In the genomic region with DNA sequence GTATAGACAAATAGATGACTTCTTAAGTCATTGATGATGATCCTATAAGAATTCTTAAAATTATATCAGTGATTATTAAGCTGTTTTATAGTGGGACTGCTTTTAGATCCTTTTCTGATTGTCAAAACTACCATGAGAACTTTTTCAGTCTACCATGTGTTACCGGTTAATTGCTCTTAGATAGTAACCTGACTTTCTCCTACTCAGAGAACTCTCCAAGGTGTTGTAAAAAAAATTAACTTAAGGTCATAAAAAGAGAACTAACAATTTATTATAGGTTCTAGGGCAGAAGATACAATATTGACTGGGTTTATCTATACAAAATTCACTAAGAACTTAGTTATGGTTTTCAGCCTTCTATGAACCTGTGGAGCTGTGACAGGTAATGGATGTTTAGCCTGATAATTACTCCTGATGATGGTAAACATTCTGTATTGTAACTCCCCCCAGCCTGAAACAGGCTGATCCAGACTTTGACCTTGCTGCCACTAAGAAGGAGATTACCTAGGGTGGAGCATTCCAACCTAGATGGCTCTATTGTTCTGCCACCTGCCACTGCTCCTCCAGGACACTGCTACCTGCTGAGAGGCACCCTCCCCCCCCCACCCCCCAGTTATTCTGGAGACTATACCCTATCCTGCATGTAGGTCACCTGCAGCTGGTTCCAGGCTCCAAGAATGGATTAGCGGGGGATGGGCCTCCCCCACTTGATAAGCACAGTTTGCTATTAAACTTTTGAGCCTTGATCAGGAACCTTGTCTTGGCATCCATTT, we compare ENCODE assay signal across 21 mouse cellular contexts.
"Had no signal": no experiment of that assay in that cellular context is flagged by ENCODE, and none has a peak within 500 bp of the region (broad histone marks: within the 10 kb centered on the region; RNA-seq: fewer than 3 reads in every experiment).

No protein-coding gene starts in this region.

- H3K36me3 ChIP-seq: kidney, embryonic 15.5 days; limb, embryonic 12.5 days; limb, embryonic 15.5 days; midbrain, embryonic 12.5 days; midbrain, embryonic 15.5 days; neural tube, embryonic 12.5 days; neural tube, embryonic 15.5 days had no signal

- H3K4me2 ChIP-seq: kidney, embryonic 15.5 days; limb, embryonic 12.5 days; limb, embryonic 15.5 days; liver, embryonic 11.5 days; lung, embryonic 14.5 days; midbrain, embryonic 12.5 days; midbrain, embryonic 15.5 days; neural tube, embryonic 12.5 days; neural tube, embryonic 15.5 days had no signal

- H3K9ac ChIP-seq: kidney, embryonic 15.5 days; limb, embryonic 12.5 days; limb, embryonic 15.5 days; liver, embryonic 14.5 days; liver, postnatal 0 days; lung, embryonic 14.5 days; midbrain, embryonic 12.5 days; midbrain, embryonic 15.5 days; neural tube, embryonic 12.5 days; neural tube, embryonic 15.5 days had no signal

- ATAC-seq: liver, postnatal 0 days; lung, postnatal 0 days; midbrain, embryonic 15.5 days had no signal

- H3K27ac ChIP-seq: kidney, embryonic 15.5 days; limb, embryonic 12.5 days; limb, embryonic 15.5 days; liver, embryonic 14.5 days; macrophage; midbrain, embryonic 12.5 days; midbrain, embryonic 15.5 days; neural tube, embryonic 12.5 days; neural tube, embryonic 15.5 days; stomach, postnatal 0 days had no signal

- H3K9me3 ChIP-seq: kidney, embryonic 15.5 days; limb, embryonic 12.5 days; limb, embryonic 15.5 days; midbrain, embryonic 12.5 days; midbrain, embryonic 15.5 days; neural tube, embryonic 12.5 days; neural tube, embryonic 15.5 days had no signal

- H3K27me3 ChIP-seq: kidney, embryonic 15.5 days; limb, embryonic 12.5 days; limb, embryonic 15.5 days; midbrain, embryonic 12.5 days; midbrain, embryonic 15.5 days; neural tube, embryonic 12.5 days; neural tube, embryonic 15.5 days had no signal

- H3K4me3 ChIP-seq: kidney, embryonic 15.5 days; limb, embryonic 12.5 days; limb, embryonic 15.5 days; midbrain, embryonic 12.5 days; midbrain, embryonic 15.5 days; neural tube, embryonic 12.5 days; neural tube, embryonic 15.5 days had no signal

- DNase-seq: kidney, postnatal 10 days; kidney, postnatal 4 days; left cerebral cortex, postnatal 4 days; liver, postnatal 0 days; lung, embryonic 14.5 days; right cerebral cortex, postnatal 14 days; right cerebral cortex, postnatal 4 days; thymus, adult 2 months; thymus, postnatal 36 days had no signal

- H3K4me1 ChIP-seq: kidney, embryonic 15.5 days; limb, embryonic 12.5 days; limb, embryonic 15.5 days; midbrain, embryonic 12.5 days; midbrain, embryonic 15.5 days; neural tube, embryonic 12.5 days; neural tube, embryonic 15.5 days had no signal
